Mouse (Mus musculus): ENCODE measurements around the gene Klc4. TPM values are rescaled to one million over a fixed set of nuclear protein-coding genes. Genes with fewer than 3 reads are reported as not detected.

The Klc4 gene
- polyA plus RNA-seq, 1 experiment from 2014 or later = 43.9 TPM

- under 1% methylated on average over 34 of the region's 34 CpGs for WGBS
- peaks cover 17% of the 10 kb centered on the region for H3K36me3 ChIP-seq (ENCODE audit: control insufficient read depth, insufficient read depth)
Observed at GRCm38 (mm10) chr17:46679843-46680759, 34.3 kb upstream of the Klc4 start.

GRCm38 (mm10) chr17:46678911-46679310 is 33.1 kb upstream of the Klc4 start:
- WGBS = 68% methylated on average over 9 of the region's 9 CpGs
- H3K4me3 ChIP-seq (replicated peaks; ENCODE audit: low read length) = no peak overlapping the region
- H3K9ac ChIP-seq (replicated peaks; ENCODE audit: low read depth, low read length) = 0 out of 2 replicates have a peak overlapping the region, but pooled peaks have one; percentile 65

More at GRCm38 (mm10) chr17:46679843-46680759, 34.3 kb upstream of the Klc4 start:
- H3K9ac ChIP-seq (replicated peaks; ENCODE audit: low read depth, low read length) = peak overlapping the region; percentile 65
- ATAC-seq = peak; percentile 49
- H3K4me2 ChIP-seq (ENCODE audit: low read length) = peak overlapping the region; percentile 81
- H3K27ac ChIP-seq (ENCODE audit: low read length) = peak overlapping the region; percentile 84
- peak overlapping the region; percentile 72 for H3K4me3 ChIP-seq (replicated peaks; ENCODE audit: low read length)
- no peaks in the 10 kb centered on the region for H3K27me3 ChIP-seq (replicated peaks; ENCODE audit: control insufficient read depth, insufficient read depth, low read length)
- no peaks in the 10 kb centered on the region for H3K9me3 ChIP-seq (ENCODE audit: control insufficient read depth, low read length)
- peaks cover 27% of the 10 kb centered on the region for H3K4me1 ChIP-seq (replicated peaks; ENCODE audit: control insufficient read depth, insufficient read depth, low read length)

GRCm38 (mm10) chr17:46678416-46678815 is 32.6 kb upstream of the Klc4 start, which contains the start of gene Mea1:
Gene Mea1 (plus strand): TSS chr17:46678793.
- no peaks in the 10 kb centered on the region for H3K27me3 ChIP-seq (replicated peaks; ENCODE audit: control insufficient read depth, insufficient read depth, low read length)
- no peak within 1 kb of the TSS for H3K27ac ChIP-seq (ENCODE audit: low read length)
- WGBS = 86% methylated on average over 7 of the region's 9 CpGs
- H3K9me3 ChIP-seq (ENCODE audit: control insufficient read depth, low read length) = no peaks in the 10 kb centered on the region
- ATAC-seq = no peak
- peaks cover 10% of the 10 kb centered on the region for H3K36me3 ChIP-seq (ENCODE audit: control insufficient read depth, insufficient read depth)
- H3K4me1 ChIP-seq (replicated peaks; ENCODE audit: control insufficient read depth, insufficient read depth, low read length) = peaks cover 36% of the 10 kb centered on the region
- peak within 1 kb of the TSS; percentile 72 for H3K4me3 ChIP-seq (replicated peaks; ENCODE audit: low read length)
- H3K9ac ChIP-seq (replicated peaks; ENCODE audit: low read depth, low read length) = peak within 1 kb of the TSS; percentile 65
- peak within 1 kb of the TSS; percentile 81 for H3K4me2 ChIP-seq (ENCODE audit: low read length)

More at GRCm38 (mm10) chr17:46678911-46679310, 33.1 kb upstream of the Klc4 start:
- H3K4me1 ChIP-seq (replicated peaks; ENCODE audit: control insufficient read depth, insufficient read depth, low read length) = peaks cover 33% of the 10 kb centered on the region
- H3K36me3 ChIP-seq (ENCODE audit: control insufficient read depth, insufficient read depth) = peaks cover 12% of the 10 kb centered on the region
- H3K4me2 ChIP-seq (ENCODE audit: low read length) = peak overlapping the region; percentile 81; the same call in 1 of the 2 replicates
- no peak overlapping the region for H3K27ac ChIP-seq (ENCODE audit: low read length)
- no peaks in the 10 kb centered on the region for H3K9me3 ChIP-seq (ENCODE audit: control insufficient read depth, low read length)
- H3K27me3 ChIP-seq (replicated peaks; ENCODE audit: control insufficient read depth, insufficient read depth, low read length) = no peaks in the 10 kb centered on the region
- ATAC-seq = no peak

- Histone ChIP-seq H3K27ac (ENCODE audit: low read length) (peak overlapping the region; percentile 75), H3K27me3 (replicated peaks; ENCODE audit: control insufficient read depth, insufficient read depth, low read length) (no peaks in the 10 kb centered on the region), H3K36me3 (ENCODE audit: control insufficient read depth, insufficient read depth) (peaks cover 14% of the 10 kb centered on the region), H3K9ac (replicated peaks; ENCODE audit: low read depth, low read length) (no peak overlapping the region; the same call in none of the 2 replicates), H3K4me1 (replicated peaks; ENCODE audit: control insufficient read depth, insufficient read depth, low read length) (peaks cover 29% of the 10 kb centered on the region), H3K4me3 (replicated peaks; ENCODE audit: low read length) (peak overlapping the region; percentile 96), H3K4me2 (ENCODE audit: low read length) (peak overlapping the region; percentile 95), H3K9me3 (ENCODE audit: control insufficient read depth, low read length) (no peaks in the 10 kb centered on the region)
- WGBS = 19% methylated on average over 15 of the region's 15 CpGs
- peak; percentile 57 for ATAC-seq
Observed at GRCm38 (mm10) chr17:46674530-46675283, 28.9 kb upstream of the Klc4 start.

- peak; percentile 95 for ATAC-seq
- under 1% methylated on average over 43 of the region's 43 CpGs for WGBS
Observed at GRCm38 (mm10) chr17:46673850-46674529, 28.2 kb upstream of the Klc4 start, which contains the start of gene Rrp36. Gene Rrp36 (minus strand): TSS chr17:46674352.

GRCm38 (mm10) chr17:46669911-46670310 is 24.1 kb upstream of the Klc4 start:
- Histone ChIP-seq H3K36me3 (ENCODE audit: control insufficient read depth, insufficient read depth) (peaks cover 17% of the 10 kb centered on the region; the same call in 1 of the 2 replicates), H3K27ac (ENCODE audit: low read length) (no peak overlapping the region), H3K9ac (replicated peaks; ENCODE audit: low read depth, low read length) (no peak overlapping the region), H3K4me2 (ENCODE audit: low read length) (no peak overlapping the region), H3K27me3 (replicated peaks; ENCODE audit: control insufficient read depth, insufficient read depth, low read length) (no peaks in the 10 kb centered on the region), H3K9me3 (ENCODE audit: control insufficient read depth, low read length) (no peaks in the 10 kb centered on the region), H3K4me1 (replicated peaks; ENCODE audit: control insufficient read depth, insufficient read depth, low read length) (peaks cover 14% of the 10 kb centered on the region), H3K4me3 (replicated peaks; ENCODE audit: low read length) (no peak overlapping the region)
- no peak for ATAC-seq
- 96% methylated on average over 10 of the region's 10 CpGs for WGBS

More at GRCm38 (mm10) chr17:46673850-46674529, 28.2 kb upstream of the Klc4 start, which contains the start of gene Rrp36:
- Histone ChIP-seq H3K4me3 (replicated peaks; ENCODE audit: low read length) (peak within 1 kb of the TSS; percentile 96), H3K4me2 (ENCODE audit: low read length) (peak within 1 kb of the TSS; percentile 95), H3K36me3 (ENCODE audit: control insufficient read depth, insufficient read depth) (peaks cover 20% of the 10 kb centered on the region), H3K9ac (replicated peaks; ENCODE audit: low read depth, low read length) (peak within 1 kb of the TSS; percentile 72), H3K27me3 (replicated peaks; ENCODE audit: control insufficient read depth, insufficient read depth, low read length) (no peaks in the 10 kb centered on the region), H3K9me3 (ENCODE audit: control insufficient read depth, low read length) (no peaks in the 10 kb centered on the region), H3K4me1 (replicated peaks; ENCODE audit: control insufficient read depth, insufficient read depth, low read length) (peaks cover 21% of the 10 kb centered on the region), H3K27ac (ENCODE audit: low read length) (peak within 1 kb of the TSS; percentile 75)

- Histone ChIP-seq H3K4me2 (ENCODE audit: low read length) (no peak overlapping the region), H3K4me1 (replicated peaks; ENCODE audit: control insufficient read depth, insufficient read depth, low read length) (no peaks in the 10 kb centered on the region), H3K9ac (replicated peaks; ENCODE audit: low read depth, low read length) (no peak overlapping the region), H3K27me3 (replicated peaks; ENCODE audit: control insufficient read depth, insufficient read depth, low read length) (no peaks in the 10 kb centered on the region), H3K27ac (ENCODE audit: low read length) (no peak overlapping the region), H3K9me3 (ENCODE audit: control insufficient read depth, low read length) (no peaks in the 10 kb centered on the region), H3K4me3 (replicated peaks; ENCODE audit: low read length) (no peak overlapping the region), H3K36me3 (ENCODE audit: control insufficient read depth, insufficient read depth) (peaks cover 31% of the 10 kb centered on the region)
- no peak for ATAC-seq
- WGBS = 92% methylated on average over 16 of the region's 16 CpGs
Observed at GRCm38 (mm10) chr17:46667712-46668111, 21.9 kb upstream of the Klc4 start.

- Histone ChIP-seq H3K4me2 (ENCODE audit: low read length) (no peak overlapping the region), H3K36me3 (ENCODE audit: control insufficient read depth, insufficient read depth) (peaks cover 34% of the 10 kb centered on the region), H3K9ac (replicated peaks; ENCODE audit: low read depth, low read length) (no peak overlapping the region), H3K4me3 (replicated peaks; ENCODE audit: low read length) (no peak overlapping the region), H3K4me1 (replicated peaks; ENCODE audit: control insufficient read depth, insufficient read depth, low read length) (no peaks in the 10 kb centered on the region), H3K27ac (ENCODE audit: low read length) (no peak overlapping the region), H3K9me3 (ENCODE audit: control insufficient read depth, low read length) (no peaks in the 10 kb centered on the region), H3K27me3 (replicated peaks; ENCODE audit: control insufficient read depth, insufficient read depth, low read length) (no peaks in the 10 kb centered on the region)
- WGBS = 86% methylated on average over 5 of the region's 5 CpGs
- no peak for ATAC-seq
Observed at GRCm38 (mm10) chr17:46662730-46663129, 16.9 kb upstream of the Klc4 start.

Data from forebrain, embryonic 16.5 days (tissue).